In genomic region chr11:116884061-116884460, GRCm38 (mm10) we compare ENCODE assay signal across 22 mouse cellular contexts. TPM values are rescaled to one million over a fixed set of nuclear protein-coding genes. Genes with fewer than 3 reads are reported as not detected.
"Had no signal": no experiment of that assay in that cellular context is flagged by ENCODE, and none has a peak within 500 bp of the region (broad histone marks: within the 10 kb centered on the region; RNA-seq: fewer than 3 reads in every experiment).

No protein-coding gene starts in this region.

- H3K4me1 ChIP-seq: limb, embryonic 12.5 days had no signal

- DNase-seq: gastrocnemius, adult 2 months; gastrocnemius, postnatal 10 days; gastrocnemius, postnatal 25 days; heart, adult 18-20 months; heart, postnatal 10 days; heart, postnatal 4 days; kidney, adult 18-20 months; kidney, adult 8-10 months; kidney, postnatal 10 days; kidney, postnatal 25 days; kidney, postnatal 4 days had no signal

- H3K36me3 ChIP-seq: heart, embryonic 10.5 days; heart, embryonic 12.5 days; hindbrain, embryonic 10.5 days; hindbrain, embryonic 12.5 days; intestine, embryonic 15.5 days; limb, embryonic 10.5 days; limb, embryonic 12.5 days had no signal

- H3K27ac ChIP-seq: gastrocnemius, adult 2 months; heart, embryonic 10.5 days; hindbrain, embryonic 10.5 days; hindbrain, embryonic 12.5 days; hindbrain, embryonic 14.5 days; intestine, embryonic 15.5 days; layer of hippocampus, adult 2 months; left cerebral cortex, adult 2 months; limb, embryonic 10.5 days; limb, embryonic 12.5 days had no signal

- H3K4me3 ChIP-seq: gastrocnemius, adult 2 months; heart, embryonic 10.5 days; heart, embryonic 12.5 days; hindbrain, embryonic 10.5 days; hindbrain, embryonic 12.5 days; intestine, embryonic 15.5 days; layer of hippocampus, adult 2 months; left cerebral cortex, adult 2 months; limb, embryonic 10.5 days; limb, embryonic 12.5 days had no signal

RNA-seq across cellular contexts. Expression of gene Mgat5b, which starts 34.6 kb away (rescaled TPM):
- polyA plus RNA-seq: inflammation-experienced regulatory T-cells, adult 6 months had no signal
